Mouse (Mus musculus): ENCODE results near the gene Gm20388.

- TF ChIP-seq EP300 (IDR thresholded peaks at IDR 0.05; ENCODE audit: insufficient read depth, low read depth, low read length): no peak
- no peak for TF ChIP-seq POLR2A (IDR thresholded peaks at IDR 0.05; ENCODE audit: insufficient read depth, low read length)
These were observed 2356.2 kb downstream of the Gm20388 start for GRCm38 (mm10) chr8:122266867-122267266.

Data from ES-Bruce4 (cell line).